Mouse (Mus musculus) sigmoid colon, adult 10 weeks (tissue): ENCODE measurements around the gene Gm10518. TPM values are rescaled to one million over a fixed set of nuclear protein-coding genes. Genes with fewer than 3 reads are reported as not detected.

ENCODE experiments used
- polyA plus RNA-seq: library from polyadenylated mRNA; stranded (reverse); fragments of 350-450 nt; fragmentation: Illumina TruSeq; extraction: RNeasy Lipid Tissue Mini Kit (QIAGEN cat#74804); gene quantifications from one replicate; pipeline ENCODE4 v1.2.3, GENCODE M21; 2014; ENCODE audit warnings: low read depth, low replicate concordance

Gene Gm10518
- not detected for polyA plus RNA-seq

DNA sequence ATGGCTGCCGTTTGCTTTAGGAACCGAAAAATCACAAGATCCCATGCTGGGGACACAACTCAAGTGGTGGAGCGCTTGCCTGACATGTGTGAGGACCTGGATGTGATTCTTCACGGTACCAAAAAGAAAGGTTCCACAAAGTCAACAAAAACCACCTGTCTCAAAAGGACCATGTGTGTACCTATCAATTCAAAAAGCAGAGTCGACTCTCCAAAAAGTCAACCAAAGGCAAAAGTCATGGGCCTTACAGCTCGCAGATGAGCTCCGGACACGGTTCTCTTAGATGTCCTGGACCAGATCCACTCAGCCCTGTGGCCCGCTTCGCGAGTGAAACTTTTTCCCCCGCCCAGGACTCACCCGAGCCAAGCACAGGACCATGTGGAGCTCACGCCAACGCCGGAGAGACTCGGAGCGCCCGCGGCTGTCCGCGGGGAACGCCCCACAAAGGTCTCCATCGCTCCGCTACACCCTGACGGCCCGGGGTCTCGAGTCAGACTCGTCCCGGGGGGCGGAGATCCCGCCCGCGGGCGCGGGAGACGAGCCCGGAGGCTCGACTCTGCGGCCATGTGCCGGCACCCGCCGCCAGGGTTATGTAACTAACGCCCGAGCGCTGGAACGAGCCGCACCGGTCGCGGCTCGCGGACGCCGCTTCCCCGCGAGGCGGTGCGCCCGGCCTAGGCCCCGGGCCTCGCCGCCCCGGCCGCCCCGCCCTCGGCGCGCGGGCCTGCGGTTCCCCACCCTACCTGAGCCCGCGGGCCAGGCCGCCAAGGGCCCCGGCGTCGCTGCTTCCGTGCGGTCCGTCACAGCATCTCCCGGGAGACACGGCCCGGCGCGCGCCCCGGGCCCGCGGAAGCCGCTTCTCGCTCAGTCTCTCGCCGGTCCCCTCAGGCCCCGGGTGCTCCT is at the start of gene Gm10518:
TSS of gene Gm10518 (plus strand) at position 767 of the 903 bp plus-strand sequence.

DNA sequence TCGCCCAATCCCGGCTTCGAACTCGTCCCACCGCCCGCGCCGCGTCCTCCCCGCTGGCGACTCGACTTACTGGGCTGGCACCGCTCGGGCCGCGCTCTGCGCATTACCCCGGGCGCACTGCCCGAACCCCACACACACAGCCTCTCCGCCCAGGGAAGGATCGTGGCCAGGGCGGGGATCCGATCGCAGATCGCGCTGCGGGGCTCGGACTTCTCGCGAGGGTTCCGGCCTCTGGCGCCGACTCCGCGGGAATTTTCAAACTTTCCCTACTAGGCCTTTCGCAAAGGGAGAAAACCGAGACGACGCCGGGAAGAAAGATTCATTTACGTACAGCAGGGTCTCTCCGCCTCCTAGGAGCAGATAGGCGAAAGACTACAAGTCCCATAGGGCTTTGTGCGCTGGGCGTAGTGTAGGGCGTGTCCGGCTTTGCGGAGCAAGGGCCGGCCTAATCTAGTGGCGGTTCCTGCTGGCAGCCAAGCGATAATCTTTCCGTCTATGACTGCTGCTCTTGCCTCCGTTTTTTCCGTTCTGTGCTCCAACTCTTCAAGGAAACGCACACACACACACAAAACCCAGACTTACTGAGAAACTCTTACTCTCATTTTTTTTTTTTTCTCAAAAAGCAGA is 450 bp downstream of the Gm10518 start, which contains the start of gene Ahctf1:
TSS of gene Ahctf1 (minus strand) at position 168 of the 627 bp plus-strand sequence.

Other genes starting within 250 kb of the Gm10518 start
- 51.3 TPM for gene Sccpdh, start 135.2 kb upstream of the Gm10518 start, polyA plus RNA-seq
- gene Kif28, start 58.1 kb upstream of the Gm10518 start, polyA plus RNA-seq = not detected
- gene Ahctf1, start 304 bp downstream of the Gm10518 start, polyA plus RNA-seq = 72.1 TPM
- 68.1 TPM for gene Cdc42bpa, start 157.1 kb downstream of the Gm10518 start, polyA plus RNA-seq